Mouse (Mus musculus): ENCODE results near the gene Gm17606.

Gm17606 gene

GRCm38 (mm10) chr14:54628103-54628502 is 12.6 kb upstream of the Gm17606 start:
- no peak for DNase-seq

DNA sequence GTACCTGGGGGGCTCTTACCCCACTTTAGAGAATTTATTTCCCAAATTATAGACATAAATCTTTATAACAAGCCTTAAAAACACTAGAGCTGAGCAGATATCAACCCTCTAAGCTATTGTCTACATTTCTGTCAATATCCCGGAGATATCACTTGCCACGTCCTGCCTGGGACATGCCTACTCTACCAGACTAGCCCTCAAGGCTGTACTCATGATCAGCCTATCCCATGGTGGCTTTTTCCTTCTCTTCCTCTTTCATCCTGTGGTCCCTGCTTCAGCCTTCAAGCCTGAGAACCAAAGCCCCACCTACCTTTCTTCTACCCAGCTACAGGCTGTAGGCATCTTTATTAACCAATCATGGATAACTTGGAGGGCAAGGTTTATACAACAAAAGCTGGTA is 11.0 kb upstream of the Gm17606 start:
- no peak for DNase-seq

GRCm38 (mm10) chr14:54630583-54631239 is 10.0 kb upstream of the Gm17606 start:
- no peak for DNase-seq

DNA sequence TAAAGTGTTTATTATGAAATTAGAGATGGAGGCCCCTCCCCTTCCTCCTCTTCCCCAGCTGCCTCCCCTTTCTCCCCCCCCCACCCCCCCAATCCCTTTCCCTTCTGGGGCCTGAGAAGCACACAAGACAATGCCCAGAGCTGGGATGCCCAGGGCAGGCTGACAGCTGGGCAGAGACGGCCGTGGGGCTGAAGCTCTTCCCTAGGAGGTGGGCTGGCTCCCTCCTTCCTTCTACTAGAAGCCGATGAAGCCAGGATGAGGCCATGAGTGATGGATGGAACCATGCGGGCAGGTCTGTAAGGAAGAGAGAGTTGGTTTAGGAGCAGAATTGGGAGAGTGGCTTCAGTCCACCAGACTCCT is 9.5 kb upstream of the Gm17606 start:
- DNase-seq: no peak

GRCm38 (mm10) chr14:54632252-54632651 is 8.5 kb upstream of the Gm17606 start:
- no peak for DNase-seq

- no peak for DNase-seq
These were observed 6.6 kb upstream of the Gm17606 start for GRCm38 (mm10) chr14:54634182-54634581.

GRCm38 (mm10) chr14:54636954-54637353 is 3.8 kb upstream of the Gm17606 start:
- peak; percentile 38 to 58 for DNase-seq

GRCm38 (mm10) chr14:54638210-54638609 is 2.5 kb upstream of the Gm17606 start:
- DNase-seq: no peak

- no peak for DNase-seq
These were observed 631 bp upstream of the Gm17606 start for GRCm38 (mm10) chr14:54640121-54640520.

- peak; percentile 92 to 93 for DNase-seq
These were observed 685 bp downstream of the Gm17606 start, which contains the start of gene Cdh24 for GRCm38 (mm10) chr14:54641305-54641969. Gene Cdh24 (minus strand): TSS chr14:54641364.

DNA sequence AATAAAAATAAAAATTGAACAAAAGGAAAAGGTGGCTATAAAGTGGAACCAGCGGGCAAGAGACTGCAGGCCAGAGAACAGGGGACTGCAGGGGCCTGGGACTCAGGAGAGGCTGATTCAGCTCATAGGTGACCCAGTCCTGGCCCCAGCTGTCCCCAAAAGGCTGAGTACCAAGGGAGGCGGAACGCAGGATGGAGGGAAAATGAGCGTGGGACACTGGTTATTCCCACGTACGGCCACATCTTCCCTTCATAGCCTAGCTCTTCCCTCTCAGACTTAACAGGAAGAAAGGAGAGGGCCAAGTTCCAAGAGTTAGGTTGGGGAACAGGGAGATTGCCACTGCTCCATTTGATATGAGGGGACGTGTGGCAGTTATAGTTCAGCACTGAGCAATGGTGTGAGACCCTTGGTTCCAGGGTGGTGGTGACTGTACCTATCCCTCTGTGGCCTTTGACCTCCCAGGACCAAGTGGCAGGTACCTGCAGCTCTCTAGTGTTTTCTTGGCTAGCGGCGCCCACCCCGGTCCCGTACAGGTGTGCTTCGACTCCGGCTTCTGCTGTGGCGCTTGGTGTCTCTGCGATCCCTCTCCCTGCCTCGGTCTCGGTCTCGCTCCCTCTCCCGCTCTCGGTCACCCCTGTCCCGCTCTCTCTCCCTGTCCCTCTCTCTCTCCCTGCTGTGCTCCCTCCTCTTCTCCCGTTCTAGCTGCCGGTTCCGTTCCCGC is 1.6 kb downstream of the Gm17606 start:
- peak in 1 of 2 experiments; percentile 31 for DNase-seq

GRCm38 (mm10) chr14:54643011-54643410 is 2.3 kb downstream of the Gm17606 start:
- no peak for DNase-seq

DNA sequence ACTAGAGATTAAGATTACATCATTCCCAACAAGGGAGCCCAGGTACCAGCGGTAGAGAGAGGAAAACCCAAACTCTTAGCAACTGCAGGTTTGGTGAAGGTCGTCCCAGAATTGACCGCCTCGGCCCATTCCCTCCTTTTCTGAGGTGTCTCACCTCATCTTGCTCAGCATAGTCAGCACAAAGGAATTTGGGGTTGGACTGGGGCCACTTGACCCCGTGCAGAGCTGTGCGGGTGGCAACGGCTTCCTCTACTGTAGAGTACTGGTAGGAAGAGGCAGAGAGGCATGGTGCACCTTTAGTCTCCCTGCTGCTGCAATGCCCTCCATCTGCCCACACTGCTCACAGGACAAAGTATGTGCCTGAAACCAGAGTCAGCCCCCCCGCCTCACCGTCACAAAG is 3.5 kb downstream of the Gm17606 start:
- peak in 1 of 2 experiments; percentile 37 for DNase-seq

GRCm38 (mm10) chr14:54646455-54646854 is 5.7 kb downstream of the Gm17606 start:
- DNase-seq: peak in 1 of 2 experiments; percentile 23

GRCm38 (mm10) chr14:54646898-54647636 is 6.3 kb downstream of the Gm17606 start:
- peak in 1 of 2 experiments; percentile 44 for DNase-seq

GRCm38 (mm10) chr14:54647900-54648299 is 7.1 kb downstream of the Gm17606 start:
- no peak for DNase-seq

- DNase-seq: peak; percentile 69 to 89
These were observed 10.1 kb downstream of the Gm17606 start for GRCm38 (mm10) chr14:54650621-54651454.

DNA sequence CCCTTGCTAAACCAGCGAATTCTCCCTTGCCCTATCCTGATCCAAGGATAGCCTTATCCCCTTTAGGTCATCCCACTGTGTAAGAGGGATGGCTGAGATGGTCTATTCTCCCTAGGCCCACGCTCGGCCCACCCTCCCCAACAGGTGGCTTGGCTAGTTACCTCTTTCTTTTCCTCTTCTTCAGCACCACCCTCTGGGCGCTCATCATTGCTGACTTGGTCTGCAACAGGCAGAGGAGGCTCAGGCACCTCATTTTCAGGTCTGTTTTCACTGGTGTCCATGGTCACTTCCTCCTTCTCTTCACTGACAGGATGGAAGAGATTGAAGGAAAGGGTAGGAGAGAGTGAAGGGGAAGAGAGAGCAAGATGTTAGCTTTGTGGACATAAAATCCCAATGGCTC is 10.8 kb downstream of the Gm17606 start:
- no peak for DNase-seq

- no peak for DNase-seq
These were observed 12.0 kb downstream of the Gm17606 start for GRCm38 (mm10) chr14:54652787-54653186.

GRCm38 (mm10) chr14:54653496-54653895 is 12.7 kb downstream of the Gm17606 start:
- DNase-seq: peak; percentile 87 to 90

DNA sequence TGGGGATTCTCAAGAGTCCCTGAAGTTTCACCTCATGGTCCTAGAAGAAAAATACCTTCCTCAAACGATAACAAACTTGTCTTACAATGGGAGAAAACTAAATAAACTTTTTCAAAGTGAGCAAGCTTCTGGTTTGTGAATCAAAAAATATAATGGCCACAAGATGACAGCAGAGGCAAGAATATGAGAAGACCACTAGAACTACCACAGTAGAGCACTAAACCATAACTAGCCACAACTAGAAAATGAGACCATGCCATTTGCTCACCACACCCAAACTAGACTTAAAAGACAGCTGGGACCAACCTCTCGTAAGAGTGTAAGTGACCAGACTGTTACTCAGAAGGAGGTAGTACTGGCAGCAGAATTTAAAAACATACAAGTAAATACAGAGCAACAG is 19.3 kb downstream of the Gm17606 start:
- DNase-seq: no peak
